Mouse (Mus musculus) cortical plate, adult 2 months (tissue): ENCODE measurements around the gene Map3k1. TPM values are rescaled to one million over a fixed set of nuclear protein-coding genes. Genes with fewer than 3 reads are reported as not detected.
A peak's percentile ranks its signal among the peaks of the same experiment; 100 is the strongest.

Experiments
- H3K27ac ChIP-seq: fragments of 200-500 bp; 2 replicates; pipeline ENCODE4 v1.5.1; 2012; ENCODE audit warnings: low read length, control low read depth, inconsistent platforms; ENCODE audit not compliant: insufficient read depth
- H3K4me1 ChIP-seq: fragments of 200-500 bp; 2 replicates; pipeline ENCODE4 v1.6.1; 2011; ENCODE audit warnings: low read length; ENCODE audit not compliant: control insufficient read depth, insufficient read depth
- H3K4me3 ChIP-seq: fragments of 200-500 bp; 2 replicates; pipeline ENCODE4 v1.5.1; 2011; ENCODE audit warnings: mild to moderate bottlenecking, low read length, control low read depth; ENCODE audit not compliant: insufficient read depth
- CTCF ChIP-seq: fragments of 200-500 bp; IDR thresholded peaks from 2 replicates; pipeline ENCODE4 v1.5.1; 2011; ENCODE audit warnings: mild to moderate bottlenecking, control low read depth, low read length; ENCODE audit not compliant: insufficient read depth; ENCODE audit errors: extremely low read depth
- POLR2A ChIP-seq: fragments of 200-500 bp; IDR thresholded peaks from 2 replicates; pipeline ENCODE4 v1.6.1; 2011; ENCODE audit warnings: mild to moderate bottlenecking, low read length, control low read depth; ENCODE audit not compliant: insufficient read depth; ENCODE audit errors: extremely low read depth
- polyA plus RNA-seq: library from polyadenylated mRNA; depleted of rRNA; stranded (reverse); fragments of >200 nt; gene quantifications from 2 replicates; pipeline ENCODE4 v1.2.3, GENCODE M21; 2012

Gene Map3k1
- polyA plus RNA-seq, 1 experiment, result 5.4 TPM

DNA sequence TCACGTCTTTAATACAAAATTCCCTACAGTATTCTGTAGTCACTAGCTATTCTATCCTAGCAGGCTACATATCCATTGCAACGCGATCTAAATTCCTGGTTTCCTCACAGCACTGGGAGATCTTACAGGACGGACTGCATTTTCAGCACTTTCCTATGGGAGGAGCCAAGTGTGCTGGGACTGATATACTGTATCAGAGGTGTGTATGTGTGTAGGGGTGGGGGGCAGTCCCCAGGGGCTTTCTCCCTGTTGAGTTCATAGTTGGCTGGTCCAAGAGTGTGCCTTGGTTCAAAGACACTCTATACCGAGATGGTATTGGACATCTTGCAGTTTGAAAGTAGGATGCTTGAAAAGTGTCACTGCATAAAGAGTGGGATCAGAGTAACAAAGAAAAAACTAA, 29.3 kb downstream of the Map3k1 start:
- Histone ChIP-seq H3K27ac (no peak overlapping the region), H3K4me3 (no peak overlapping the region), H3K4me1 (peaks cover 6% of the 10 kb centered on the region)
- TF ChIP-seq POLR2A, result no peak
- no peak for TF ChIP-seq CTCF

DNA sequence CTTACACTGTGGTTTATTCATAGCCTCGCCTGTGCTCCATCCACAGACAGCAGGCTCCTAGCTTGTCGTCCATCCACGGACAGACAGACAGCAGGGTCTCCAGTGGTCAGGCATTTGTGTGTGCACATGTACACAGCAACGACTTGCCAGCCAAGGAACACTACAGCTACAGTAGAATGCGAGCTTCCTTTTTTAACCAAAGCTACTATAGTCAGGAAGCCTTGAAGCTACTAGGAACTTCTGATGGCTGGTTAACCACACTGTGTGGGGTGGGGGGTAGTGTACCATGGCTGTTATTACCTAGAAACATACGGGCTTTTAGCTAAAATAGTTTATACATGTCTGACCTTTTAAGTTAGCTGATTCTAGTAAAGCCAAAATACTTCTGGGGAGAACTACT, 30.2 kb downstream of the Map3k1 start:
- Histone ChIP-seq H3K27ac (no peak overlapping the region), H3K4me1 (peaks cover 6% of the 10 kb centered on the region)
- TF ChIP-seq CTCF (no peak), POLR2A (no peak)

DNA sequence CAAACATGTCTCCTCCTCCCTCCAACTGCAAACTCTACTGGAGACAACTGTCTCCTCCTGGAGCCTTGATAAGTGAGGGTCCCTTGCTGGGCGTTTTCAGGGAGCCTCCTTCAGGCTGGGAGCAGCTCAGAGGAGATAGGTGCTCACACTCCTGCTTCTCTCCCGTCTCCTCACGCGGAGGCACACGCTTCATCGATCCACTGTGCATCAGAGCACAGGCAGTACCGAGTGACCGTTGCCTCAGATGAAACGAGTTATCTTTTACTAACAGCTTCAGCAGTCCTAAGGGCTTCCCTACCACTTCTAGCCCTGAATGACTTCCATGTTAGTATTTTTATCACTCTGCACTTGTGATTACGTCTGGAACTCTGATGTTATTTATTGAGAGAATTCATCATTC, 30.9 kb downstream of the Map3k1 start:
- Histone ChIP-seq H3K4me1 (peaks cover 6% of the 10 kb centered on the region), H3K27ac (no peak overlapping the region), H3K4me3 (no peak overlapping the region)
- TF ChIP-seq CTCF, result no peak
- TF ChIP-seq POLR2A, result no peak

More for the DNA sequence above, 30.2 kb downstream of the Map3k1 start:
- H3K4me3 ChIP-seq, result no peak overlapping the region

DNA sequence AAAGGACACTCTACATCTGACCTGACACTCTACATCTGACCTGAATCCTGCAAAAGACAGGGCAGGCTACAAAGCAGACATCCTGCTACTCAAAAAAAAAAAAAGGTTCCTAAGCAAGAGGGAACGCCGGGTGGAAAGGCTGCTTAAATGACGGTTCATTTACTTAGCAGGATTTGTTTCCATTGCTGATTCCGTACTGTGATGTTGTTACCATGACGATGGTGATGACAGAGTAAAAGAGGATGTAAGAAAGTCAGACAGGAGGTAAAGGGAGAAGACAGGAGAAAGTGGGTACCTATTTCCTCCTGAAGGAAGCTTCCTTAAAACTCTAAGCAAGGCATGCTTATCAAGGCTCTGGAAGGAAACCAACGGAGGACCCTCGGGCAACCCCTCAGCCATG, 31.6 kb downstream of the Map3k1 start:
- no peak overlapping the region for H3K4me3 ChIP-seq
- H3K27ac ChIP-seq, result no peak overlapping the region
- H3K4me1 ChIP-seq, result peaks cover 6% of the 10 kb centered on the region
- TF ChIP-seq POLR2A (no peak), CTCF (no peak)

DNA sequence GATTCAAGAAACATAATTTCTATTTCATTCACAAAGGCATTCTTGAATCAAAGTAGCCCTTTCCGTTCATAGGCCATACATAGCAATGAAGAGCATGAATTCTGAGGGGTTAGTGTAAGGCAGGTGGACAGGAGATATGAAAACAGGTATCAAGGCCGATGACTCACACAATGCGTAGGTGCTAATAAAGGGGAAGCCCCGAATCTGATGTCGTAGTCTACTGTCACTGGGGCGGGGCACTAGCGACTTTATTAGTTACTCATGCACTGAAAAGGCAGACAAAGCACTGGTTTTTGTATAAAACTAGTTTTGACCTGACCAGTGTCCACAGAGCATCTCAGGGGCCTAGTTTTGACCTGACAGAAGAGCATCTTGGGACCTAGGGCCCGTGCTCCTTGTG, 36.7 kb downstream of the Map3k1 start:
- TF ChIP-seq CTCF (no peak), POLR2A (no peak)
- Histone ChIP-seq H3K27ac (no peak overlapping the region), H3K4me1 (peaks cover 2% of the 10 kb centered on the region), H3K4me3 (no peak overlapping the region)

DNA sequence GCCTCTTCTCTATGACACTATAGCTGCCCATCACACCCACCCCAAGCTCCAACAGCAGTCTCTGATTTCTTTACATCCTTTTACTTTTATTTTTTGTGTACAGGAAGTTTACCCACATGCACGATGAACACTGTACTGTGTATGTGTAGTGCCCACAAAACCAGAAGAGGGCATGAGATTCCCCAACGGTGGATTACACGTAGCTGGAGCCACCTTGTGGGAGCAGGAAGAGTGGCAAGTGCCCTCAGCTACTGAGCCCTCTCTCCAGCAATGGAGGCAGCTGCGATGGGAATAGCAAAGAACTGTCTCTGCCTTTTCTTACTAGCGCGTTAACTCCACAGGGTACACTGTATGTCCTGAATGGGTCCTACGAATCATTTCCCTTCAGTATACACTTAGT, 37.6 kb downstream of the Map3k1 start:
- H3K4me1 ChIP-seq, result no peaks in the 10 kb centered on the region
- TF ChIP-seq CTCF (peak; percentile 96), POLR2A (no peak)
- H3K4me3 ChIP-seq, result no peak overlapping the region
- no peak overlapping the region for H3K27ac ChIP-seq

DNA sequence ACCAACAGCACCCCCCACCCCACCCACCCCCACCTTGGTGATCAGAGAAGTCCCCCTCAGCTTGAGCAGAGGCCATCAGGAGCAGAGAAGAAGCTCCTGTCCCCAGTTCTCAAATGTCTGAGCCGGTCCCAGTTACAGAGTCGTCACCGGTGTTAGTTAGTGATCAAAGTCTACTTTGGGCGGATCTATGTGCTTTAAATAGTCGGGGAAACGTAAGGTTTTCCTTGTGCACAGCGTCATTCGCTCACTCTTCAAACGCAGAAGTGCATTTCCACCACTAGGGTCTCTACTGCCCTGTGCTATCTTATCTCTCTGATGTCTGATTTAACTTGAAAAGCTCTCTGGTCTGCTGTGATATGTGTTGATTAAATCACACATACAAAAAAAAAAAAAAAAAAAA, 38.0 kb downstream of the Map3k1 start:
- Histone ChIP-seq H3K27ac (no peak overlapping the region), H3K4me1 (no peaks in the 10 kb centered on the region), H3K4me3 (no peak overlapping the region)
- no peak for TF ChIP-seq CTCF
- TF ChIP-seq POLR2A, result no peak

DNA sequence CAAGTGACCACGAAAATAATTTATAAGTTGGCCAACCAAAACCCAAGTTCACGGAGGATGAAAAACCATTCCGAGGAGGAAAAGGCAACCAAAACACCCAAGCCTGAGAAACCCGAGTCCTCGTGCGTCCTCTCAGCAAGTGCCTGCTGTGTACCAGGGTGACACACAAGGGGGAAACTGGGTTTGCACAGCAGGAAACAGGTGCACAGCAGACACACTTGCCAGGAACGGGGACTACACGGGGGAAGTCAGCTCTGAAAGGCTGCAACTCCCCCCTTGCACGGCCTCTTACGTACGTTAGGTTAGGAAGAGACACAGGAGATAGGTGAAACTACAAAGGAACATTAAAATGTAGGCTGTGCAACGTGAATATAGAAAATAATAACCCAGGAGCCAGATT, 46.3 kb downstream of the Map3k1 start:
- Histone ChIP-seq H3K4me3 (no peak overlapping the region), H3K4me1 (no peaks in the 10 kb centered on the region), H3K27ac (no peak overlapping the region)
- TF ChIP-seq CTCF, result no peak
- no peak for TF ChIP-seq POLR2A

DNA sequence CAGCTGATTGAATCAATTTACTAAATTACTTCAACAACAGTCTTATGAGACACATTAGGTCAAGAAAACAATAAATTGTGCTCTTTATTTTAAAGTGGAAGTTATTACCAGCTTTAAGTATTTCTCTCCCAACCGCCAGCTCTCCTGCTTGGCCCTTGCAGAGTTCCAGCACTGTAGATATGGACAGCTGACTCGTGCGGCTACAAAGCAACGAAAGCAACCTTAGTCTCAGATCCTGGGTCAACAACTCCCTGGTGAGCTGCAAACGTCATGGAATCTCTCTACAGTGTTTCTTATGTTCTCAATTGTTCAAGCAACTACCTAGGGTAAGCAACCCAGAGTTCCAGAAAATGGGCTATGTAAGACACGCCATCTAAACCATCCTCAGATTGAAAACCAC, 51.8 kb downstream of the Map3k1 start:
- TF ChIP-seq POLR2A (no peak), CTCF (no peak)
- H3K4me3 ChIP-seq, result no peak overlapping the region
- no peaks in the 10 kb centered on the region for H3K4me1 ChIP-seq
- no peak overlapping the region for H3K27ac ChIP-seq

DNA sequence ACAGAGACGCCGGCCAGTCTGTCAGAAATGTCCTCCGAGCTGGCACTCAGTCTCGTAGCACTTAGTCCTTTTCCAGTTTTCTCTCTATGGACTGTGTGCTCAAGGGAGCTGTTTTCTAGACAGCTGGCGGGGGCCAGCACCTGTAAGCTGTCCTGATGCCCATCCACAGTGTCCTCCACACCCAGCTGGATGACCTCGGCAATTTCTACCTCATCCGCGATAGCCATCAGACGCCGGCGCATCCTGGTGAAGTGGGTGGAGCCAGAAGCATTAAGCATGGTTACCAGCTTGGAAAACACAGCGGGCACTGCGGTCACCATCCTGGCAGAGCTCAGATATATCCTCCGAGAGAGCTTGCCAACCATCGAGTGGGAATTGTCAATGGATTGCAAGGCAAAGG, 52.9 kb downstream of the Map3k1 start:
- Histone ChIP-seq H3K4me3 (no peak overlapping the region), H3K4me1 (no peaks in the 10 kb centered on the region), H3K27ac (no peak overlapping the region)
- TF ChIP-seq POLR2A (no peak), CTCF (no peak)

DNA sequence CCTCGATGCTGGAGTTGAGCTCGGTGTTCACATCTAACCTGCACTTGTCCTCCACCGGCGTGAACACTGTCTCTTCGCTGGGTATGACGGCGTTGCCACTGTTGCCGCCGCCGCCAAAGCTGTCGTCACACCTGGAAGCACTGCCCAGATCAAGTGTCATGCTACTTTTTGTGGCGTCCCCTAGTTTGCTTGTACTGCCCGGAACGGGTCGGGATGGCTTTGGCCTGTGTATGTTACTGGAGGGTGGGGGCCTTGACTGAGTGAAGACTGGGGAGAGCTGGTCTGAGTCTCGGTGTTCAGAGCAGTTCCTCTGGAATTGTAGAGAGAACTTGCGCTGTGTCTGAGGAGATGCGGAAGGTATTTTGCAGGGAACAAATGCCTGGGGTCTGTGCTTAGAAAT, 53.4 kb downstream of the Map3k1 start:
- H3K4me1 ChIP-seq, result no peaks in the 10 kb centered on the region
- H3K4me3 ChIP-seq, result no peak overlapping the region
- TF ChIP-seq CTCF (no peak), POLR2A (no peak)
- no peak overlapping the region for H3K27ac ChIP-seq
